Mouse (Mus musculus): Measurements from ENCODE around the gene Nmt1. TPM values are rescaled to one million over a fixed set of nuclear protein-coding genes. Genes with fewer than 3 reads are reported as not detected.

The Nmt1 gene
- polyA plus RNA-seq, 2 experiments: 22.3 to 44.3 TPM

DNA sequence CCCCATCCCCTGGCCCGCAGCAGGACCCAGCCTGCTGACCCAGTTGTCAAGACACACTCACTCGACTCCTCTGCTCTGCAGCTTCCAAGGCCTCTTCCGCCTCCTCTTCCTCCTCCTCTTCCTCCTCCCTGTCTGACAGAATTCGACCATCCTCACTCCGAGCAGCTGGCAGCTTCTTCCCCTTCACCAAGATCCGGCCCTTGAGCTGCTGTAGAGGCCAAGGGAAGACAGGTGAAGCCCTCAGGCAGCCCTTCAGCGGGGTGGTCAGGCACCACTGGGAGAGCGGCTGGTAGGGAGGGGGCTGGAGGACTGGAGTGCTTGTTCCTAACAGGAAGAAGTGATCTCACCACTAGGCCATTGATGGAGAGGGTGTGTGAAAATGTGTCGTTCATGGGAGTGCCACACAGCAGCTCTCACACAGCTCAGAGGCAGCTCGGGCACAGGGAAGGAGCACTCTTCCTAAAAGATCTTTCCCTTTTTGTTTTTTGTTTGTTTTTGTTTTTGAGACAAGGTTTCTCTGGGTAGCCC, 46.9 kb downstream of the Nmt1 start:
- H3K36me3 ChIP-seq (replicated peaks; ENCODE audit: control insufficient read depth, insufficient read depth, low read depth): no peaks in the 10 kb centered on the region
- DNase-seq (ENCODE audit: low read depth in 3 of 3, low spot score in 3 of 3): no peak
- 18% methylated on average over 10 of the region's 10 CpGs for WGBS (ENCODE audit: insufficient replicate concordance)
- ATAC-seq (ENCODE audit: insufficient read depth): no peak
- H3K9me3 ChIP-seq (ENCODE audit: control insufficient read depth, low read length): no peaks in the 10 kb centered on the region
- no peak for TF ChIP-seq EP300 (IDR thresholded peaks at IDR 0.05; ENCODE audit: low read depth)
- no peak for TF ChIP-seq CTCF (IDR thresholded peaks at IDR 0.05; ENCODE audit: low read depth)
- no peak overlapping the region for H3K4me3 ChIP-seq (ENCODE audit: insufficient read depth in 1 of 2, low read depth in 2 of 2, low read length in 2 of 2)
- peaks cover under 1% of the 10 kb centered on the region; the same call in 1 of the 2 replicates for H3K27me3 ChIP-seq (ENCODE audit: control insufficient read depth, insufficient read depth, low read length)
- no peaks in the 10 kb centered on the region for H3K4me1 ChIP-seq (replicated peaks; ENCODE audit: control insufficient read depth in 2 of 2, insufficient read depth in 2 of 2, low read length in 1 of 2)
- no peak overlapping the region for H3K4me2 ChIP-seq (ENCODE audit: low read depth)
- no peak overlapping the region for H3K9ac ChIP-seq (replicated peaks)
- H3K27ac ChIP-seq: no peak overlapping the region

- 51% methylated on average over 7 of the region's 7 CpGs for WGBS (ENCODE audit: insufficient replicate concordance)
- ATAC-seq (ENCODE audit: insufficient read depth): no peak
- Histone ChIP-seq H3K9me3 (ENCODE audit: control insufficient read depth, low read length) (no peaks in the 10 kb centered on the region), H3K36me3 (replicated peaks; ENCODE audit: control insufficient read depth, insufficient read depth, low read depth) (no peaks in the 10 kb centered on the region), H3K4me1 (replicated peaks; ENCODE audit: control insufficient read depth in 2 of 2, insufficient read depth in 2 of 2, low read length in 1 of 2) (no peaks in the 10 kb centered on the region), H3K9ac (replicated peaks) (no peak overlapping the region), H3K4me2 (ENCODE audit: low read depth) (no peak overlapping the region), H3K27me3 (ENCODE audit: control insufficient read depth, insufficient read depth, low read length) (peaks cover 10% of the 10 kb centered on the region), H3K27ac (no peak overlapping the region), H3K4me3 (ENCODE audit: insufficient read depth in 1 of 2, low read depth in 2 of 2, low read length in 2 of 2) (no peak overlapping the region)
- TF ChIP-seq EP300 (IDR thresholded peaks at IDR 0.05; ENCODE audit: low read depth): no peak
- no peak for TF ChIP-seq CTCF (IDR thresholded peaks at IDR 0.05; ENCODE audit: low read depth)
- no peak for DNase-seq (ENCODE audit: low read depth in 3 of 3, low spot score in 3 of 3)
Measured at GRCm38 (mm10) chr11:103076010-103076409, 48.0 kb downstream of the Nmt1 start.

DNA sequence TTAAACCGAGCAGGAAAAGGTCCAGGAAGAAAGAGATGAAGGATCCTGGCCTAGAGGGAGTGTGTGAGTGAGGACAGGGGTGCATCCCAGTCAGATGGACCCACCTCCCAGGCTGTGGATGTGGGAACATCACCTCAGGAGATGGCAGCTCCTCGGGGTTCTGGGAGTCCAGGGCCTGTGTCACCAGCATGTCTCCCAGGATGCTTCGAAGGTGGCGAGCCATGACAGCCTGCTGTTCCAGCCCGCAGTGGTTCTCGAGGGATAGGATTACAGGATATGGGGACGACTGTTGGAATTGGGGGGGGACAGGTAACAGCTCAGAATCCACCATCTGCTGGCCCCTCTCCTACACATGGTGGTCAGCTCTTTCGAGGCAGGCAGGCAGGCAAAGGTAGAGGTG, 48.6 kb downstream of the Nmt1 start:
- H3K36me3 ChIP-seq (replicated peaks; ENCODE audit: control insufficient read depth, insufficient read depth, low read depth): no peaks in the 10 kb centered on the region
- H3K9ac ChIP-seq (replicated peaks): no peak overlapping the region
- TF ChIP-seq CTCF (IDR thresholded peaks at IDR 0.05; ENCODE audit: low read depth): no peak
- TF ChIP-seq EP300 (IDR thresholded peaks at IDR 0.05; ENCODE audit: low read depth): no peak
- 68% methylated on average over 8 of the region's 8 CpGs for WGBS (ENCODE audit: insufficient replicate concordance)
- H3K4me1 ChIP-seq (replicated peaks; ENCODE audit: control insufficient read depth in 2 of 2, insufficient read depth in 2 of 2, low read length in 1 of 2): no peaks in the 10 kb centered on the region
- H3K27me3 ChIP-seq (ENCODE audit: control insufficient read depth, insufficient read depth, low read length): peaks cover 10% of the 10 kb centered on the region
- H3K4me3 ChIP-seq (ENCODE audit: insufficient read depth in 1 of 2, low read depth in 2 of 2, low read length in 2 of 2): no peak overlapping the region
- DNase-seq (ENCODE audit: low read depth in 3 of 3, low spot score in 3 of 3) (no peak), ATAC-seq (ENCODE audit: insufficient read depth) (no peak)
- H3K9me3 ChIP-seq (ENCODE audit: control insufficient read depth, low read length): no peaks in the 10 kb centered on the region
- H3K4me2 ChIP-seq (ENCODE audit: low read depth): no peak overlapping the region
- H3K27ac ChIP-seq: no peak overlapping the region

DNA sequence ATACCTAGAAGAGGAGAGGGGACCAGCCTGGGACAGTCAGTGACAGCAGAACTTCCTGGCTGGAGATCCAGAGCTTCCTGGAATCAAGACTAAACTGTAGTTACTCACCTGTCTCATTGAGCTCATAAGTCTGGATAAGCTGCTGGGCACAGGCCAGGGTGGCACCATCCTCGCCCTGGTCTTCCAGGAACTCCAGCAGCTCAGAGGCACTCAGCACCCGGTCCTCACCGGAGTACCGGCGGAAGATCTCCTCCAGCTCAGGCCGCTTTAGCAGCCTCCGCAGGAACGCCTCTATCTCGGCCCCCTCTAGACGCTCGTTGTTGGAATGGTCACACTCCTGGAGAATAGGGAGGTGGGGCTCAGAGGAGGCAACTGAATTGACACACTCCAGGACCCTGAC, 50.1 kb downstream of the Nmt1 start:
- H3K27ac ChIP-seq: no peak overlapping the region
- ATAC-seq (ENCODE audit: insufficient read depth) (no peak), DNase-seq (ENCODE audit: low read depth in 3 of 3, low spot score in 3 of 3) (no peak)
- no peak overlapping the region for H3K9ac ChIP-seq (replicated peaks)
- no peaks in the 10 kb centered on the region for H3K4me1 ChIP-seq (replicated peaks; ENCODE audit: control insufficient read depth in 2 of 2, insufficient read depth in 2 of 2, low read length in 1 of 2)
- no peak overlapping the region for H3K4me3 ChIP-seq (ENCODE audit: insufficient read depth in 1 of 2, low read depth in 2 of 2, low read length in 2 of 2)
- no peaks in the 10 kb centered on the region for H3K36me3 ChIP-seq (replicated peaks; ENCODE audit: control insufficient read depth, insufficient read depth, low read depth)
- no peaks in the 10 kb centered on the region for H3K9me3 ChIP-seq (ENCODE audit: control insufficient read depth, low read length)
- H3K4me2 ChIP-seq (ENCODE audit: low read depth): no peak overlapping the region
- H3K27me3 ChIP-seq (ENCODE audit: control insufficient read depth, insufficient read depth, low read length): peaks cover 10% of the 10 kb centered on the region
- 81% methylated on average over 11 of the region's 11 CpGs for WGBS (ENCODE audit: insufficient replicate concordance)
- no peak for TF ChIP-seq CTCF (IDR thresholded peaks at IDR 0.05; ENCODE audit: low read depth)
- TF ChIP-seq EP300 (IDR thresholded peaks at IDR 0.05; ENCODE audit: low read depth): no peak

DNA sequence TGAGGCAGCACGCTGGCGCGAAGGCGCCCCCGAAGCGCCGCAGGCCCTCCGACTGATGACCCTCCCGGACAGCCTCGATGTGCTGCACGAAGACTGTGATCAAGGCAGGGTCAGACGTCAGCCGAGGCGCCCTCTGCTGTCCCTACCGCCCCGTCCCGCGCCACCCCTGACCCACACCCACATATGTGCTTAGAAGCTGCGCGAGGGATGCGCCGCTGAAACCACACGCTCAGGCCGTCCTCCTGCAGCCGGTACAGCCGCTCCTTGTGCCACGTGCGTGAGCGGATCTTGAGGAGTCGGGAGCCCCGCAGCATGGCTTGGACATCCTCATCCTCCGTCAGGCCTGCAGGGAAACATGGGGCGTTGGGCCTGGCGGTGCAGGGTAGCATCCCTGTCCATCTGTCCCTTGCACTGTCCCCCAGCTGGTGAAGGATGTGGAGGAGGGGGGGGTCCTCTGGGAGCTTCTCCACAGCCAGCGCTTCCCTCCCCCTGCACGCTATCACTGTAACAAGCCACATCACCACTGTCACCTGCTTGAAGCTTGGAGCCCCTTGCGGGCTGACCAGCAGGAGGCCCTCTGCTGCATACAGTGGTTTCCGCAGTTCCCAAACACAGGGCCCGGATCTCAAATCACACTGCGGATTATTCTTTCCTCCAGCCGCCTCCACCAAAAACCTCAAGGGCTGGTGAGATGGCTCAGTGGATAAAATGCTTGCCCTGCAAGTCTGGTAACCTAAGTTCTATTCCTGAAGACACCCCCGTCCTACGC, 52.5 kb downstream of the Nmt1 start:
- Histone ChIP-seq H3K36me3 (replicated peaks; ENCODE audit: control insufficient read depth, insufficient read depth, low read depth) (no peaks in the 10 kb centered on the region), H3K4me1 (replicated peaks; ENCODE audit: control insufficient read depth in 2 of 2, insufficient read depth in 2 of 2, low read length in 1 of 2) (no peaks in the 10 kb centered on the region), H3K4me2 (ENCODE audit: low read depth) (peak overlapping the region; percentile 8), H3K4me3 (ENCODE audit: insufficient read depth in 1 of 2, low read depth in 2 of 2, low read length in 2 of 2) (peak overlapping the region in 1 of 2 experiments; percentile 22; a peak in 2 of 4 replicates), H3K9ac (replicated peaks) (no peak overlapping the region), H3K27ac (no peak overlapping the region), H3K27me3 (ENCODE audit: control insufficient read depth, insufficient read depth, low read length) (peaks cover 10% of the 10 kb centered on the region), H3K9me3 (ENCODE audit: control insufficient read depth, low read length) (no peaks in the 10 kb centered on the region)
- TF ChIP-seq EP300 (IDR thresholded peaks at IDR 0.05; ENCODE audit: low read depth) (no peak), CTCF (IDR thresholded peaks at IDR 0.05; ENCODE audit: low read depth) (peak; percentile 45)
- DNase-seq (ENCODE audit: low read depth in 3 of 3, low spot score in 3 of 3) (no peak), ATAC-seq (ENCODE audit: insufficient read depth) (no peak)
- 4% methylated on average over 43 of the region's 43 CpGs for WGBS (ENCODE audit: insufficient replicate concordance)

Measured in liver, embryonic 14.5 days (tissue).